Mouse (Mus musculus) MEL (cell line): ENCODE data around the gene Fkbp15. TPM values are rescaled to one million over a fixed set of nuclear protein-coding genes. Genes with fewer than 3 reads are reported as not detected.

ENCODE experiments used
- DNase-seq: peaks from one replicate; pipeline ENCODE4 v3.0.0; 2011; ENCODE audit warnings: low read depth, low spot score
- H3K27ac ChIP-seq: 2 replicates; pipeline ENCODE4 v1.5.1; 2012; ENCODE audit warnings: low read depth, mild to moderate bottlenecking, control low read depth, low read length, moderate library complexity; ENCODE audit not compliant: control insufficient read depth
- H3K27me3 ChIP-seq, 2 experiments: fragments of 150-350 bp in 1 of 2; sonication (generic) in 1 of 2; 2 replicates each; pipeline ENCODE4 v1.6.1; 2012; ENCODE audit warnings: low read length in 2 of 2, mild to moderate bottlenecking in 2 of 2, improper control_type of control experiment in 1 of 2, moderate library complexity in 1 of 2; ENCODE audit not compliant: insufficient read depth in 2 of 2, control insufficient read depth in 1 of 2
- H3K36me3 ChIP-seq, 2 experiments: 2 replicates each; pipeline ENCODE4 v1.6.1; 2012 to 2014; ENCODE audit warnings: low read length in 2 of 2, improper control_type of control experiment in 1 of 2, inconsistent platforms in 1 of 2, mild to moderate bottlenecking in 1 of 2; ENCODE audit not compliant: insufficient read depth in 2 of 2, control insufficient read depth in 1 of 2
- H3K4me1 ChIP-seq, 2 experiments: fragments of 150-350 bp in 1 of 2; sonication (generic) in 1 of 2; 2 replicates each; pipeline ENCODE4 v1.6.1; 2012; ENCODE audit warnings: low read length in 2 of 2, improper control_type of control experiment in 1 of 2, mild to moderate bottlenecking in 1 of 2; ENCODE audit not compliant: insufficient read depth in 2 of 2, control insufficient read depth in 1 of 2
- H3K4me3 ChIP-seq, 2 experiments: fragments of 150-350 bp in 1 of 2; sonication (generic) in 1 of 2; 2 replicates each; pipeline ENCODE4 v1.5.1; 2012; ENCODE audit warnings: low read depth in 2 of 2, low read length in 2 of 2, mild to moderate bottlenecking in 2 of 2, moderate library complexity in 2 of 2, control low read depth in 1 of 2, improper control_type of control experiment in 1 of 2; ENCODE audit not compliant: control insufficient read depth in 1 of 2, insufficient read depth in 1 of 2
- H3K79me2 ChIP-seq: 2 replicates; pipeline ENCODE4 v1.6.1; 2012; ENCODE audit warnings: mild to moderate bottlenecking, low read length, moderate library complexity; ENCODE audit not compliant: control insufficient read depth, poor library complexity, insufficient read depth
- H3K9ac ChIP-seq: 2 replicates; pipeline ENCODE4 v1.6.1; 2012; ENCODE audit warnings: low read depth, mild to moderate bottlenecking, control low read depth, low read length, moderate library complexity; ENCODE audit not compliant: control insufficient read depth, poor library complexity, severe bottlenecking
- H3K9me3 ChIP-seq: fragments of 150-350 bp; sonication (generic); replicated peaks from 2 replicates; pipeline ENCODE4 v1.6.1; 2012; ENCODE audit warnings: mild to moderate bottlenecking, low read length, improper control_type of control experiment, moderate library complexity; ENCODE audit not compliant: insufficient read depth
- CHD2 ChIP-seq: IDR thresholded peaks from 2 replicates; pipeline ENCODE4 v1.6.1; 2011; ENCODE audit warnings: low read length, improper control_type of control experiment
- CTCF ChIP-seq, 3 experiments: IDR thresholded peaks in 2 of 3; conservative IDR thresholded peaks in 1 of 3; 2 replicates each; pipeline ENCODE4 v1.5.1; 2011 to 2012; ENCODE audit warnings: low read length in 3 of 3, low read depth in 2 of 3, mild to moderate bottlenecking in 2 of 3, improper control_type of control experiment in 1 of 3, inconsistent platforms in 1 of 3, mixed read lengths in 1 of 3, moderate library complexity in 1 of 3; ENCODE audit not compliant: control insufficient read depth in 1 of 3, insufficient read depth in 1 of 3, poor library complexity in 1 of 3, severe bottlenecking in 1 of 3
- ELF1 ChIP-seq: IDR thresholded peaks from 2 replicates; pipeline ENCODE4 v1.6.1; 2014; ENCODE audit warnings: low read depth, mild to moderate bottlenecking, inconsistent platforms, low read length, improper control_type of control experiment, moderate library complexity
- ETS1 ChIP-seq: IDR thresholded peaks from 2 replicates; pipeline ENCODE4 v1.6.1; 2012; ENCODE audit warnings: low read depth, mild to moderate bottlenecking, inconsistent platforms, low read length, improper control_type of control experiment, moderate library complexity
- GATA1 ChIP-seq: IDR thresholded peaks from 2 replicates; pipeline ENCODE4 v1.6.1; 2011; ENCODE audit warnings: low read depth, low read length, improper control_type of control experiment
- HCFC1 ChIP-seq: IDR thresholded peaks from 2 replicates; pipeline ENCODE4 v1.6.1; 2012; ENCODE audit warnings: low read depth, mild to moderate bottlenecking, inconsistent platforms, low read length, improper control_type of control experiment, moderate library complexity
- JUND ChIP-seq: IDR thresholded peaks from 2 replicates; pipeline ENCODE4 v1.6.1; 2011; ENCODE audit warnings: low read depth, mild to moderate bottlenecking, improper control_type of control experiment, low read length
- MAFK ChIP-seq: IDR thresholded peaks from 2 replicates; pipeline ENCODE4 v1.6.1; 2011; ENCODE audit warnings: low read depth, mild to moderate bottlenecking, low read length, improper control_type of control experiment, borderline replicate concordance
- MEF2A ChIP-seq: IDR thresholded peaks from 2 replicates; pipeline ENCODE4 v1.6.1; 2014; ENCODE audit warnings: low read depth, mild to moderate bottlenecking, inconsistent platforms, low read length, improper control_type of control experiment; ENCODE audit not compliant: poor library complexity, insufficient replicate concordance, severe bottlenecking; ENCODE audit errors: extremely low read depth
- MXI1 ChIP-seq: IDR thresholded peaks from 2 replicates; pipeline ENCODE4 v1.6.1; 2011; ENCODE audit warnings: mild to moderate bottlenecking, low read depth, low read length, improper control_type of control experiment
- MYB ChIP-seq: IDR thresholded peaks from 2 replicates; pipeline ENCODE4 v1.6.1; 2011; ENCODE audit warnings: mild to moderate bottlenecking, low read depth, low read length, improper control_type of control experiment
- POLR2AphosphoS5 ChIP-seq: IDR thresholded peaks from 2 replicates; pipeline ENCODE4 v1.6.1; 2012; ENCODE audit warnings: low read depth, borderline replicate concordance, mild to moderate bottlenecking, inconsistent platforms, low read length, moderate library complexity, mixed read lengths
- SMC3 ChIP-seq: IDR thresholded peaks from 2 replicates; pipeline ENCODE4 v1.6.1; 2011; ENCODE audit warnings: low read depth, low read length, improper control_type of control experiment
- TAL1 ChIP-seq: IDR thresholded peaks from 2 replicates; pipeline ENCODE4 v1.6.1; 2012; ENCODE audit warnings: mild to moderate bottlenecking, inconsistent platforms, low read length, moderate library complexity, mixed read lengths
- TCF12 ChIP-seq: IDR thresholded peaks from 2 replicates; pipeline ENCODE4 v1.6.1; 2014; ENCODE audit warnings: low read depth, mild to moderate bottlenecking, inconsistent platforms, low read length, improper control_type of control experiment, moderate library complexity
- USF1 ChIP-seq: IDR thresholded peaks from 2 replicates; pipeline ENCODE4 v1.6.1; 2014; ENCODE audit warnings: low read depth, mild to moderate bottlenecking, inconsistent platforms, low read length, improper control_type of control experiment, moderate library complexity
- USF2 ChIP-seq, 2 experiments: IDR thresholded peaks; 2 replicates each; pipeline ENCODE4 v1.6.1; 2011 to 2012; ENCODE audit warnings: improper control_type of control experiment in 2 of 2, low read length in 2 of 2, borderline replicate concordance in 1 of 2, inconsistent platforms in 1 of 2, low read depth in 1 of 2, mild to moderate bottlenecking in 1 of 2; ENCODE audit not compliant: insufficient read depth in 1 of 2
- ZNF384 ChIP-seq: IDR thresholded peaks from 2 replicates; pipeline ENCODE4 v1.6.1; 2012; ENCODE audit warnings: low read depth, mild to moderate bottlenecking, inconsistent platforms, low read length, improper control_type of control experiment
- polyA plus RNA-seq, 2 experiments: library from polyadenylated mRNA; stranded (reverse) in 1 of 2; unstranded in 1 of 2; fragments of >175 nt in 1 of 2; fragments of >200 nt in 1 of 2; gene quantifications; 2 replicates each; pipeline versions ENCODE4 v1.2.1 to v1.2.4; 2012; ENCODE audit warnings: low replicate concordance in 2 of 2, low read depth in 1 of 2; ENCODE audit not compliant: insufficient read length in 2 of 2, insufficient read depth in 1 of 2, missing spikeins in 1 of 2
- total RNA-seq: library from RNA; depleted of rRNA; stranded (reverse); fragments of 300-350 nt; gene quantifications from 2 replicates; pipeline ENCODE4 v1.2.3, GENCODE M21; 2012

Gene Fkbp15
- total and polyA plus RNA-seq, 3 experiments, result 21.1 to 26.5 TPM; not detected in 1

- Histone ChIP-seq H3K4me1 (peaks cover 4% of the 10 kb centered on the region in 2 experiments), H3K27me3 (no peaks in the 10 kb centered on the region), H3K9me3 (no peaks in the 10 kb centered on the region), H3K79me2 (peaks cover 2% of the 10 kb centered on the region; the same call in 1 of the 2 replicates), H3K27ac (no peak overlapping the region), H3K9ac (no peak overlapping the region), H3K36me3 (peaks cover 7 to 11% of the 10 kb centered on the region in 2 experiments), H3K4me3 (no peak overlapping the region)
- TF ChIP-seq CTCF (IDR thresholded peaks at IDR 0.05 in 2 of 3, conservative IDR thresholded peaks at IDR 0.05 in 1 of 3; ENCODE audit: control insufficient read depth in 1 of 3, insufficient read depth in 1 of 3, low read depth in 2 of 3, low read length in 3 of 3, poor library complexity in 1 of 3, severe bottlenecking in 1 of 3) (no peak), TAL1 (no peak), HCFC1 (no peak), MYB (no peak), ELF1 (no peak), USF2 (IDR thresholded peaks at IDR 0.05; ENCODE audit: borderline replicate concordance in 1 of 2, insufficient read depth in 1 of 2, low read depth in 1 of 2, low read length in 2 of 2) (no peak), MAFK (no peak), TCF12 (no peak), JUND (no peak), SMC3 (no peak), POLR2AphosphoS5 (no peak), ZNF384 (no peak), GATA1 (no peak), ETS1 (no peak), MXI1 (no peak), CHD2 (no peak), USF1 (no peak), MEF2A (no peak)
- DNase-seq, result no peak
These were observed 33.1 kb upstream of the Fkbp15 start for GRCm38 (mm10) chr4:62393459-62393858.

GRCm38 (mm10) chr4:62391892-62392291 is 31.5 kb upstream of the Fkbp15 start:
- H3K4me1 ChIP-seq, result no peaks in the 10 kb centered on the region
- H3K27ac ChIP-seq, result no peak overlapping the region
- H3K36me3 ChIP-seq, result peaks cover 0 to 12% of the 10 kb centered on the region in 2 experiments; a peak in 3 of 4 replicates
- H3K9ac ChIP-seq, result no peak overlapping the region
- H3K4me3 ChIP-seq, result no peak overlapping the region
- no peaks in the 10 kb centered on the region for H3K79me2 ChIP-seq
- no peak for DNase-seq
- TF ChIP-seq JUND (no peak), ZNF384 (no peak), MAFK (no peak)
- H3K27me3 ChIP-seq, result no peaks in the 10 kb centered on the region
- no peaks in the 10 kb centered on the region for H3K9me3 ChIP-seq
